Mouse (Mus musculus) cortical plate, adult 2 months (tissue): ENCODE results near the gene Itpr1. TPM values are rescaled to one million over a fixed set of nuclear protein-coding genes. Genes with fewer than 3 reads are reported as not detected.
A peak's percentile ranks its signal among the peaks of the same experiment; 100 is the strongest.

ENCODE experiments used
- H3K27ac ChIP-seq: fragments of 200-500 bp; 2 replicates; pipeline ENCODE4 v1.5.1; 2012; ENCODE audit warnings: low read length, control low read depth, inconsistent platforms; ENCODE audit not compliant: insufficient read depth
- H3K4me1 ChIP-seq: fragments of 200-500 bp; 2 replicates; pipeline ENCODE4 v1.6.1; 2011; ENCODE audit warnings: low read length; ENCODE audit not compliant: control insufficient read depth, insufficient read depth
- H3K4me3 ChIP-seq: fragments of 200-500 bp; 2 replicates; pipeline ENCODE4 v1.5.1; 2011; ENCODE audit warnings: mild to moderate bottlenecking, low read length, control low read depth; ENCODE audit not compliant: insufficient read depth
- CTCF ChIP-seq: fragments of 200-500 bp; IDR thresholded peaks from 2 replicates; pipeline ENCODE4 v1.5.1; 2011; ENCODE audit warnings: mild to moderate bottlenecking, control low read depth, low read length; ENCODE audit not compliant: insufficient read depth; ENCODE audit errors: extremely low read depth
- POLR2A ChIP-seq: fragments of 200-500 bp; IDR thresholded peaks from 2 replicates; pipeline ENCODE4 v1.6.1; 2011; ENCODE audit warnings: mild to moderate bottlenecking, low read length, control low read depth; ENCODE audit not compliant: insufficient read depth; ENCODE audit errors: extremely low read depth
- polyA plus RNA-seq: library from polyadenylated mRNA; depleted of rRNA; stranded (reverse); fragments of >200 nt; gene quantifications from 2 replicates; pipeline ENCODE4 v1.2.3, GENCODE M21; 2012

The Itpr1 gene
- polyA plus RNA-seq, 1 experiment = 152 TPM

GRCm38 (mm10) chr6:108284688-108285087 is 71.8 kb downstream of the Itpr1 start:
- no peak for TF ChIP-seq CTCF
- no peak for TF ChIP-seq POLR2A

DNA sequence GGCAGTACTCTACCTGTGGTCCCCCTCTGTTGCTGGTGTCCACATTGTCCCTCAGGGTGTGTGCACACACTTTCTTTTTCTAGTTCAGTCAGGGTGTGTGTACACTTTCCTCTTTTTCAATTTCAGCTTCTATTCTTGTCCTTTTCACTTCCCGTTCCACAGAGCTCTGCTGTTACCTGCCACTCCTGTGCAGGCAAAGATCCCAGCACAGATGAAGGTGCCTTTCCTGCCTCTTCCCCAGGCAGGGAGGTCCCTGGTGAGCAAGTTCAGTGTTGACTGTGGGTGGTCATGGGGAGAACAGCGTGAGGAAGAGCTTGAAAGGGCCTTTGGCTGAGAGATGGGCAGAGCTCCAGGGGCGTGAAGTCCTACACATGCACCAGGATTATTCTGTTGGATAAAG is 76.1 kb downstream of the Itpr1 start:
- TF ChIP-seq CTCF = no peak
- TF ChIP-seq POLR2A = no peak
- peaks cover 4% of the 10 kb centered on the region for H3K4me1 ChIP-seq
- no peak overlapping the region for H3K27ac ChIP-seq
- no peak overlapping the region for H3K4me3 ChIP-seq

More at GRCm38 (mm10) chr6:108284688-108285087, 71.8 kb downstream of the Itpr1 start:
- Histone ChIP-seq H3K27ac (no peak overlapping the region), H3K4me1 (peaks cover 5% of the 10 kb centered on the region; the same call in 1 of the 2 replicates), H3K4me3 (no peak overlapping the region)

DNA sequence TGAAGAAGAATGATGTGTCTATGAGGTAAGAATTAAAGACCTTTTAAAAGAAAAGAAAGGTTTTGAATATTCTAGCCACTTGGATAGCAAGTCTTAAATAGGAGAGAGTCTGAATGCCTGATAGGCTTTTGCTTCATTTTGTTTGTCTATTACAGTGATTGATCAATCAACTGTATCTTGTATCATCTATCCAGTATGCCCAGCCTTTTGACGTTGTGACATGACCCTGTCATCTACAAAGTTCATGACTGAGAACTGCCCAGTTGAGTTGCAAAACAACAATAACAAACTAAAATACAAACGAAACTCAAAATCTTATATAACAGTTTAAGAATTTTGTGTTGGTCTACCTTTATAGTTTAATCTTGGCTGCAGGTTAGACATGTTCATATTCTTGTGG is 78.1 kb downstream of the Itpr1 start:
- Histone ChIP-seq H3K27ac (no peak overlapping the region), H3K4me1 (peaks cover 4% of the 10 kb centered on the region), H3K4me3 (no peak overlapping the region)
- no peak for TF ChIP-seq CTCF
- TF ChIP-seq POLR2A = no peak

DNA sequence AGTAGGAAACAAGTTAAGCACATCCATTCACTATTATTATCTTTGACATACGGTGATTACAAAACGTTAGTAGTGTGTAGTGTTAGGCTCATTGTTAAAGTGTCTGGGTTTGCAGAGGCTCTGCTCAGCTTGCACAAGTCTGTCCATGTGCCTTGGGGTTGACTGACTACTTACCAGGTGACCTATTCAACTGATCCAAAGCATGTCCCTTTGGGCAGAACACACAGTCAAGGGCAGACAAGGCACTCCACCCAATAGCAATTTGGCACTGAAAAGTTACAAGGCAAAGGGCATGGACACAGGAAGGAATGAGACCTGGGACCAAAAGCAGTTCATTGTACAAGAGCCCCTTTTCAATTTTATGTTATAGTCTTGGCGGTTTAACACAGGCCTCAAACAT is 78.7 kb downstream of the Itpr1 start:
- Histone ChIP-seq H3K4me1 (peaks cover 4% of the 10 kb centered on the region), H3K27ac (no peak overlapping the region), H3K4me3 (no peak overlapping the region)
- TF ChIP-seq CTCF (no peak), POLR2A (no peak)

DNA sequence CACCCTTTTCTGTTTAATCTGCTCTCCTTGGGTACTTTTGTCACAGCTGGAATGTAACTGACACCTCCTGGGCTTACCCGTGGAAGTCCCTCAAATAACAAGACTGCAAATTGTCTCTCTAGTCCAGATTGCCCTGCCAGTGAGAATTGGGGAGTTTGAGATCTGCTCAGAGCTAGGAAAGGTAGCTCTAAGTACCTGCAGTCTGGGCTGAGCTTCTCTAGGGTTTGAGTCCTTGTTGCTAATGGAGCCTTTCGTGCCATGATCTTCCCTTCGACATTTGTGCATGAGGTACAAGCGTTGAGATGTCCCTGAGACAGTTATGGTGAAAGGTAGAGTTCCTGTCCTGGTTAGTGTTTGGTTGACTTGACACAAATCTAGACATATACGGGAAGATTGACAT is 89.0 kb downstream of the Itpr1 start:
- Histone ChIP-seq H3K4me3 (no peak overlapping the region), H3K4me1 (peaks cover 16% of the 10 kb centered on the region), H3K27ac (no peak overlapping the region)
- TF ChIP-seq CTCF = no peak
- TF ChIP-seq POLR2A = no peak

- H3K27ac ChIP-seq = peak overlapping the region; percentile 85
- H3K4me3 ChIP-seq = no peak overlapping the region
- no peak for TF ChIP-seq CTCF
- TF ChIP-seq POLR2A = no peak
- peaks cover 19% of the 10 kb centered on the region for H3K4me1 ChIP-seq
Measured at GRCm38 (mm10) chr6:108303619-108304567, 91.0 kb downstream of the Itpr1 start.

GRCm38 (mm10) chr6:108305171-108305779 is 92.4 kb downstream of the Itpr1 start:
- H3K27ac ChIP-seq = peak overlapping the region; percentile 31
- TF ChIP-seq POLR2A (no peak), CTCF (no peak)

DNA sequence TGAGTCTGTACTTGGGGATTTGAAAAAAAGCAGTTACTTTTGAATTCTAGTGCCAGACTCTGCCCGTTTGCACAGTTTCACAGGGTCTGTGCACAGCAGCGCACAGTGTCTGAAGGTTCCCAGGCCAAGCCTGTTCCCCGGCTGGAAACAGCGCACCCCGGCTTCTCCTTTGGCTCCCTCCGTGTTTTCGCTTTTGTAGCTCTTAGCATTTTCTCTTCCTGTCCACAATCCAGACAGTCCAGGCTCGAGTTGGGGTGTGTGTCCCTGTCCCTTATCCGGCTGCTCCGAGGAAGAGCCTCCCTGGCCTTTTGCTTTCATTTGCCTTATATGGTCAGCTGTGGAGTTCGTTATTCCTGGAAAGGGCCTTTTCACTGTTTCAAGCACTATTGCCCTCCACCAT is 93.3 kb downstream of the Itpr1 start:
- TF ChIP-seq POLR2A (no peak), CTCF (no peak)
- peaks cover 27% of the 10 kb centered on the region for H3K4me1 ChIP-seq
- H3K27ac ChIP-seq = peak overlapping the region; percentile 54
- H3K4me3 ChIP-seq = no peak overlapping the region

More at GRCm38 (mm10) chr6:108305171-108305779, 92.4 kb downstream of the Itpr1 start:
- no peak overlapping the region for H3K4me3 ChIP-seq
- H3K4me1 ChIP-seq = peaks cover 25% of the 10 kb centered on the region

DNA sequence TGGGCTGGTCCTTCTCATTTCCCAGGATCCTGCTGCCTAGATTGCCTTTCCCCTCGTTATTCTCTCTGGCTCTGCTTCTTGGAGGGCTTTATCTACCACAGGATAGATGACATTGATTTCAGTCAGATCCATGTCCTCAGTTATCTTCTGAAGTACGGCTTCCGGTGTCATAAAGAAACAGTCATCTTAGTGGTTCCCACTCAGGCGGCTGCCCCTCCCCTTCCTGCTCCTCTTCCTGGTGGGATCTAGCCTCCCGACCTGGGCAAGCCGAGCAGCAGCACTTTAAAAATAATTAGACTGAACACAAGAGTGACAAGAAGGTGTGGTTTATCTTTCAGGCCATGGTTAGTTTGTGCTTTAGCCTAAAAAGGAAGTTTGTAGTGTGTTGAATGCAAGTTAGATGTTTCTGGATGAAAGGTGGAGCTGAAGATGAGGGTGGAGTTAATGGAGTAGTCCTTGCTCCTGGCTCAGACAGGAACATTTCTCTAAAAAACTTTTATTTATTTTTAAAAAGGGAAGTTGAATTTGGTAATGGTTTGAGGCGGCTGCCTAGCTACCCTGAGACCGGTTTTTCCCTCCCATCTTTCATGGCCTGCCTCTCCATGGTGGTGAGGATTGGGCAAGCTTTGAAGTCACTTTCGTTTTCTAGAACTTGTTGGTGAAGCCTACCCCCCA is 94.2 kb downstream of the Itpr1 start:
- H3K4me1 ChIP-seq = peaks cover 28% of the 10 kb centered on the region
- TF ChIP-seq POLR2A (no peak), CTCF (no peak)
- H3K4me3 ChIP-seq = no peak overlapping the region
- peak overlapping the region; percentile 54; the same call in 1 of the 2 replicates for H3K27ac ChIP-seq
